Mouse (Mus musculus) myocyte (in vitro differentiated cells): ENCODE measurements around the gene Kalrn.
A peak's percentile ranks its signal among the peaks of the same experiment; 100 is the strongest.

Source experiments
- MYOG ChIP-seq, 3 experiments: IDR thresholded peaks; one replicate each; pipeline ENCODE4 v1.6.1; 2011; ENCODE audit warnings: control low read depth in 2 of 3, low read depth in 2 of 3, mild to moderate bottlenecking in 2 of 3; ENCODE audit not compliant: insufficient read length in 2 of 3, control insufficient read depth in 1 of 3, insufficient read depth in 1 of 3
- POLR2A ChIP-seq: IDR thresholded peaks from one replicate; pipeline ENCODE4 v1.6.1; 2011; ENCODE audit warnings: low read depth, mild to moderate bottlenecking, control low read depth, moderate library complexity; ENCODE audit not compliant: insufficient read length

DNA sequence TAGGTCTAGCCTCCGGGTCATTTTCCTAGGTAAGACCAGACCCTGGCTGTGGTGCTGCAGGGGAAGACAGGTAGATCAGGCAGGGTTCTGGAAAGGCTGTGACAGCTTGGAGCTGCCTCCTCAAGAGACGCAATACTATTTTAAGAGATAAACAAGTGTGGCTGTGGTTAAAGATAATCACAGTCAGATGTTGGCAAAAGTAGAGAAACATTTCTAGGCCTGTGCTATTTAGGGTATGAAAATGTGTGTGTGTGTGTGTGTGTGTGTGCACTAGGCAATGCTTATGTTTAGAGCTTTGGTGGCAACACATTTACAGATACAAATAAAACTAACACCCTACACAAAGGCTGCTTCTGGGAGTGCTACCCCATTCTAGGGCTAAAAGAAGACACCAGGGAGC, 494.6 kb downstream of the Kalrn start:
- no peak for TF ChIP-seq POLR2A
- peak in 1 of 3 experiments; percentile 29 for TF ChIP-seq MYOG (IDR thresholded peaks at IDR 0.05; ENCODE audit: control insufficient read depth in 1 of 3, insufficient read depth in 1 of 3, insufficient read length in 2 of 3, low read depth in 2 of 3)
